Mouse (Mus musculus): ENCODE data around the gene Taok2. TPM values are rescaled to one million over a fixed set of nuclear protein-coding genes. Genes with fewer than 3 reads are reported as not detected.
"Not testable (repeated sequence)": the region's sequence is repeated elsewhere in the genome, so short reads cannot be mapped to it uniquely, and the experiment has no call there.

Taok2 gene
- polyA plus RNA-seq, 1 experiment from 2014 or later, result 60.9 TPM

DNA sequence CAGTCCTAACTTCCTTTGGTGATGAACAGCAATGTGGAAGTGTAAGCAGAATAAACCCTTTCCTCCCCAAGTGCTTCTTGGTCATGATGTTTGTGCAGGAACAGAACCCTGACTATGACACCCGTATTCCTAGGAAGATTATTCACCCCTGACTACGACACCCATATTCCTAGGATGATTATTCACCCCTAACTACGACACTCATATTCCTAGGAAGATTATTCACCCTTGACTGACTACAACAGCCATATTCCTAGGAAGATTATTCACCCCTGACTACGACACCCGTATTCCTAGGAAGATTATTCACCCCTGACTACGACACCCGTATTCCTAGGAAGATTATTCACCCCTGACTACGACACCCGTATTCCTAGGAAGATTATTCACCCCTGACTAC, 15.3 kb upstream of the Taok2 start:
- not testable (repeated sequence) for ATAC-seq (ENCODE audit: low FRiP score); H3K27ac ChIP-seq; H3K9me3 ChIP-seq; H3K27me3 ChIP-seq; H3K9ac ChIP-seq; H3K4me3 ChIP-seq (replicated peaks); H3K36me3 ChIP-seq (replicated peaks); H3K4me2 ChIP-seq
- peaks cover 15% of the 10 kb centered on the region for H3K4me1 ChIP-seq
- WGBS, result 95% methylated on average over 8 of the region's 9 CpGs

DNA sequence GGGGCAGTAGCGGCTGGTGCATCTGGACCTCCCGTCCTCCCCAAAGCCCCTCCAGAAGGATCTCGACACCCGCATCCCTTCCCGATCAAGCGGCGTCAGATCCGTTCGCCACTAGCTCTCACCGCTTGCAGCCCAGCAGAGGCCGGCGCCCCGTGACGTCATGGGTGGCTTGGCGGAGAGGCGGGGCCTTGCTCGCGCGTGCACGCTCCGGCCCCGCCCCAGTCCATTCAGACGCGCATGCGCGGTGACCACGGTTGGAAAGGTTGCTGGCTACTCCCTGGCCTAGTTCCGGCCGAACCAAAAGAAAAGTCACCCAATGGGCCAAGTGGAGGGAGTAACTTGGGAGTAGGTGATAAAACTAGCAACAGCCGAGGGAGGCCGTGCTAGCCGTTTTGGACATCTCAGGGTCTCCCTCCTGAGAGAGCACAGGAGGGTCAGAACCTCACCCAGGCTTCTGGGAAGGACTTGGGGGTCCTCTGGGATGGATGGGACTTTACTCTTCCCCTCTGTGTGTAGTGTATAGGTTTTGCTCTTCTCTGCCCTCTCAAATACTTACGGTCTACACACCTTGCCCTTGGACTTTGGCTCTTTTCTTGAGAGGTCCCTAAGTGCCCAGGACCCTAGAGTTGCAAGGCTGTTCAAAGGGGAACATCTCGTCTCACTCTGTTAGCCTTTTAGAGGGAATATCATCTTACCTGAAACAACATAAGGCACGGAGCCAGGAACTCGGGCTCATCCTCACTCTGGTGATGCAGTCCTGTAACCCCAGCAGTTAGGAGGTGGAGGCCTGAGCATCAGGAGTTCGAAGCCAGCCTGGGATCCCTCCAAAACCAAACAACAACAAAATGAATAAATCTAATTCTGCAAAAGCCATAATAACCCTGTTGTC, 13.8 kb upstream of the Taok2 start:
- H3K4me2 ChIP-seq, result peak overlapping the region; percentile 74
- H3K27me3 ChIP-seq, result no peaks in the 10 kb centered on the region
- H3K4me1 ChIP-seq, result peaks cover 15% of the 10 kb centered on the region
- no peaks in the 10 kb centered on the region for H3K9me3 ChIP-seq
- no peaks in the 10 kb centered on the region for H3K36me3 ChIP-seq (replicated peaks)
- peak overlapping the region; percentile 79 for H3K27ac ChIP-seq
- H3K9ac ChIP-seq, result peak overlapping the region; percentile 83
- WGBS, result 12% methylated on average over 37 of the region's 37 CpGs
- peak overlapping the region; percentile 62 for H3K4me3 ChIP-seq (replicated peaks)
- ATAC-seq (ENCODE audit: low FRiP score), result peak; percentile 97

DNA sequence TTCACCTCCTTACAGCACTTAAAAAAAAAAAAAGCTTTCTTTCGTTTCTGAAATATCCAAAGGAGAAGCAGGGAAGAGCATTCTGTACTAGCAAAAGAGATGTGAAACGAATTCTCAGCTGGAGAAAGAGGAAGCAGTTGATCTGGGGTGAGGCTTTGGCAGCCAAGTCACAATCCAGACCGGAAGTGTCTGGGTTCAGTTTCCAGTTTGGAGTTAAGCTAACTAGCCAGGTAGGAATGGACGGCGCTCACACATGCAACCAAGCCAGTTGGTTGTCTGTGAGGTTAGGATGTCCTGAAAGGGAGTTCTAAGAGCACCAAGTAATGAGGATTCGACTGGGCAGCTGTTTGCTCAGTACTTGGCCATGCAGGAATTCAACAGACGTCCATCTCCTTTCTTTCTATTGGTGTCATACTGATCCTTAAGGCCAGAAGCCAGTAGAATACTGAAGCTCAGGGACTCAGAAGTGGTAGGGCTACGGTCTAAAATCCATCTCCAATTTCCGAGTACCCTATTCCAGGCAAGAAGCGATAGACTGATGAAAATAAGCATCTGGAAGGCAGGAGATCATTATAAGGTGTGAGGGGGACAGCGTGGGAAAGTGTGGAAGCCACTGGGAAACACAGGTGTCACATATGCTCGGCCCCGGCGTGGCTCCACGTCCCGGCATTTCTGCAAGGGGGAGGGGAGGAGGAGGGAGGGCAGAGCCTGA, 13.0 kb upstream of the Taok2 start:
- Histone ChIP-seq H3K9ac (peak overlapping the region; percentile 83), H3K4me3 (replicated peaks) (peak overlapping the region; percentile 62), H3K4me2 (peak overlapping the region; percentile 74), H3K36me3 (replicated peaks) (no peaks in the 10 kb centered on the region), H3K4me1 (peaks cover 15% of the 10 kb centered on the region), H3K27ac (peak overlapping the region; percentile 79), H3K9me3 (no peaks in the 10 kb centered on the region), H3K27me3 (no peaks in the 10 kb centered on the region)
- WGBS, result 27% methylated on average over 16 of the region's 16 CpGs
- peak; percentile 49; the same call in 1 of the 2 replicates for ATAC-seq (ENCODE audit: low FRiP score)

DNA sequence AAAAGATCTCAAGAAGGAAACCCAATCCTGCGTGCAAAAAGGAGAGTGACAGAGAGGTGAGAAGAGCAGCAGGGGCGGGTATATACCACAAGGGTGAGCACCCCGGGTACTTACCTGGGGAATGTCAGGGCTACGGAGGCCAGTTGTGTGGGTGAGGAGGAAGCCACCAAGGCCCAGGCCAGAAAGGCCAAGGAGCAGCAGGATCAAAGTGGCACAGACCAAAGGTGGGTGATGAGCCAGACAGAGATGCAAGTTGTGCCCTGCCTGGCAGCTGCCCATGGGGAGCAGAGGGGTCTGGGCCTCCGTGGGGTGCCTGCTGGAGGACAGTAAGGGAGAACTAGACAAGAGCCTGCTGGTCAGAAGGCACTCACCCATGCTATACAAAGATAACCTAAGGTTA, 12.4 kb upstream of the Taok2 start:
- Histone ChIP-seq H3K9ac (peak overlapping the region; percentile 21; the same call in 1 of the 2 replicates), H3K4me1 (peaks cover 15% of the 10 kb centered on the region), H3K4me3 (replicated peaks) (no peak overlapping the region), H3K36me3 (replicated peaks) (0 out of 2 replicates have a peak, but pooled peaks cover under 1% of the 10 kb centered on the region), H3K27ac (no peak overlapping the region), H3K27me3 (no peaks in the 10 kb centered on the region), H3K4me2 (0 out of 2 replicates have a peak overlapping the region, but pooled peaks have one; percentile 74), H3K9me3 (no peaks in the 10 kb centered on the region)
- no peak for ATAC-seq (ENCODE audit: low FRiP score)
- 82% methylated on average over 5 of the region's 5 CpGs for WGBS

DNA sequence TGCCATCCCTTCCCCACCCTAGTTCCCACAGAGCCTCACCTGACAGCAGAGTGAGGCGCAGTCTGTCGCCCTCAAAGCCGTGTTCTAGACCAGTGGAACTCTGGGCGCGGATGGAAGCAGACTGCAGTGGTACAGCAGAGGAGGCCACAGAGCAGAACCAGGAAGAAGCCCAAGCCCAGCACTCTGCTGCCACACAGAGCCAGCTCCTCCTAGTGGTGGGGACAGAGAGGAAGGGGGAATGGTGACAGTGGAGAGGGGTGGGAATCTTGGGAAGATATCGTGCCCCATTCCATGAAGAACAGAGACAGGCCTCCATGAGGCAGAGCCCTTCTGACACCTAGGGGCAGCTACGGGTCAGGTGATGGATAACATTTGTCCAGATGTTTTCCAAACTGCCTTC, 4.3 kb upstream of the Taok2 start:
- WGBS, result 51% methylated on average over 7 of the region's 7 CpGs
- ATAC-seq (ENCODE audit: low FRiP score), result no peak

DNA sequence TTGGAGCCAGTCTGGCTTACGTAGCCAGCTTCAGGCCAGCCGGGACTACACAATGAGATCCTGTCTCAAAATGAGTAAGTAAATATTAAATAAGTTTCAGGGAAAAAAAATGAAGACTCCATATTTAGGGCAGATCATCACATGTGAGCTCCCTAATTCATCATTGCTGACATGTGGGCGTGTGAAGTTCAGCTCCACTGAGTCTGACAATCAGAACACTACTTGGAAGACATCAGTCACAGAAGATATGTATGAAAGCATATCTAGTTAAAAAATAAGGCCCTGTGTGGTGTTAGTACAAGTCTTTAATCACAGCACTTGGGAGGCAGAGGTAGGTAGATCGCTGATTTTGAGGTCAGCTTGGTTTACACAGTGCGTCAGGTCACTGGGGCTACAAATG, 2.8 kb upstream of the Taok2 start:
- WGBS, result 93% methylated on average over 5 of the region's 5 CpGs
- H3K9ac ChIP-seq, result no peak overlapping the region
- H3K4me2 ChIP-seq, result no peak overlapping the region
- no peaks in the 10 kb centered on the region for H3K27me3 ChIP-seq
- no peaks in the 10 kb centered on the region for H3K9me3 ChIP-seq
- H3K4me1 ChIP-seq, result peaks cover 17% of the 10 kb centered on the region
- H3K36me3 ChIP-seq (replicated peaks), result peaks cover 16% of the 10 kb centered on the region
- no peak overlapping the region for H3K4me3 ChIP-seq (replicated peaks)
- ATAC-seq (ENCODE audit: low FRiP score), result no peak
- H3K27ac ChIP-seq, result no peak overlapping the region

More for the DNA sequence above, 4.3 kb upstream of the Taok2 start:
- no peak overlapping the region for H3K4me3 ChIP-seq (replicated peaks)
- no peak overlapping the region for H3K9ac ChIP-seq
- no peaks in the 10 kb centered on the region for H3K27me3 ChIP-seq
- H3K27ac ChIP-seq, result no peak overlapping the region
- H3K9me3 ChIP-seq, result no peaks in the 10 kb centered on the region
- no peak overlapping the region for H3K4me2 ChIP-seq
- peaks cover 16% of the 10 kb centered on the region for H3K36me3 ChIP-seq (replicated peaks)
- peaks cover under 1% of the 10 kb centered on the region; the same call in 1 of the 2 replicates for H3K4me1 ChIP-seq

DNA sequence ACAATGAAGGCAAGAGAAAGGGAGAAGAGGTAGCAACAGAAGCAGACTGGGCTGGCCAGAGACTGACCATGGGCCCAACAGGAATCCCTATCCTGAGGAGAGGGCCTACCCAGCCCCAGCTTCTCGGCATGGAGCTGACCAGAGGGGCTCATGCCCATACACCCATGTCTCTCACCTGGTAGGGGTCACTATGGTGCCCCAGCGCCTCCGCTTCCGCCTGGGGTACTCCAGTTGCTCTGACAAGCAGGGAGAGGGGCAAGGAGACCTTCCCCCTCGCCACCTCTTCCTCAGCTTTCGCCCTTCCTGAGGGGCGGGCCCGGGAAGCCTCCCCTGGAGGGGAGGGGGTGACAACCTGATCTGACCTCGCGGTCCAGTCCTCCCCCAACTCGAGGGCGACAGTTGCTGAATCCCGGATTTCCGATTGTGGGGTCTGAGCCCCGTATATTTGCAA, 747 bp downstream of the Taok2 start:
- no peaks in the 10 kb centered on the region for H3K27me3 ChIP-seq
- H3K4me3 ChIP-seq (replicated peaks), result peak overlapping the region; percentile 78
- peak overlapping the region; percentile 95 for H3K27ac ChIP-seq
- peak overlapping the region; percentile 94 for H3K9ac ChIP-seq
- H3K4me2 ChIP-seq, result peak overlapping the region; percentile 99
- H3K9me3 ChIP-seq, result no peaks in the 10 kb centered on the region
- H3K36me3 ChIP-seq (replicated peaks), result peaks cover 18% of the 10 kb centered on the region
- peaks cover 37% of the 10 kb centered on the region for H3K4me1 ChIP-seq
- no peak for ATAC-seq (ENCODE audit: low FRiP score)
- under 1% methylated on average over 15 of the region's 15 CpGs for WGBS

DNA sequence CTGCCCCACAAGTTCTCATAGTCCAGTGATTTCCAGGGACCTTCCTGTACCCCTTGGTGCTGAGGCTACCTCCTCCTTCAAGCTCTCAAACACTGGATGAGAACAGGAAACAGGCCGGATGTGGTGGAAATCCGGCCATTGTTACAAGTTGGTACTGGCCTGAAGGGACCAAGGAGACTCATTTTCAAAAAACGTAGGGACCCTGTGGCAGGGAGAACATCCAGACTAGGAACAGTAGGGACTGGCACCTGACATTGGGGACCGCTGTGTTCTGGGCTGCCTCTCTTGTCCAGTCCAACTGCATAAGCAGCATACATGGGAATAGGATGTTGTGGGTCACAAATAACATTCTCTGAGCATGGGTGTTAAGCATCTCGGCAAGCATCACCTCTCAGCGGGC, 3.5 kb downstream of the Taok2 start:
- peak overlapping the region; percentile 78; the same call in 1 of the 2 replicates for H3K4me3 ChIP-seq (replicated peaks)
- H3K27me3 ChIP-seq, result no peaks in the 10 kb centered on the region
- H3K4me1 ChIP-seq, result peaks cover 37% of the 10 kb centered on the region
- H3K9me3 ChIP-seq, result no peaks in the 10 kb centered on the region
- ATAC-seq (ENCODE audit: low FRiP score), result no peak
- peaks cover 45% of the 10 kb centered on the region for H3K36me3 ChIP-seq (replicated peaks)
- 83% methylated on average over 6 of the region's 6 CpGs for WGBS
- no peak overlapping the region for H3K27ac ChIP-seq
- H3K9ac ChIP-seq, result peak overlapping the region; percentile 94; the same call in 1 of the 2 replicates
- peak overlapping the region; percentile 99 for H3K4me2 ChIP-seq

DNA sequence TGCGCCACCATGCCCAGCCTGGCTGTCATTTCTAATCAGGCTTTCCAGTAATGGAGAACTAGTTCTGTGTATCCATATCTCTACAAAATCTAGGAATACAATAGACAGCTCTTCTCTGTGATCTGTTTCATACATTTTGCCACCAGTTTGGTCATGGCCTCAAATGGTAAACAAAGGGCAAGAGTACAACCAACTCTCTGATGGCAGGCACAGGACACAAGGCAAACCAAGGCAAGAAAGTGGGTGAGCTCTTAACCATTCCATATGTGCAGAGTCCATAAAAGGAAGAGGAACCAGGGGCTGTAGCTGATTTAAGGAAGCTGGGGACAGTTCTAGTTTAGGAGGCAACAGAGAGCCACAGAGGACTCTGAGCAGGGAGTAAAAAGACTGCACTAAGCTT, 7.3 kb downstream of the Taok2 start:
- 98% methylated on average over 1 of the region's 1 CpGs for WGBS
- Histone ChIP-seq H3K36me3 (replicated peaks) (peaks cover 83% of the 10 kb centered on the region), H3K4me2 (no peak overlapping the region), H3K4me1 (peaks cover 20% of the 10 kb centered on the region), H3K4me3 (replicated peaks) (no peak overlapping the region), H3K27me3 (no peaks in the 10 kb centered on the region), H3K9me3 (no peaks in the 10 kb centered on the region), H3K27ac (no peak overlapping the region), H3K9ac (no peak overlapping the region)
- ATAC-seq (ENCODE audit: low FRiP score), result no peak

DNA sequence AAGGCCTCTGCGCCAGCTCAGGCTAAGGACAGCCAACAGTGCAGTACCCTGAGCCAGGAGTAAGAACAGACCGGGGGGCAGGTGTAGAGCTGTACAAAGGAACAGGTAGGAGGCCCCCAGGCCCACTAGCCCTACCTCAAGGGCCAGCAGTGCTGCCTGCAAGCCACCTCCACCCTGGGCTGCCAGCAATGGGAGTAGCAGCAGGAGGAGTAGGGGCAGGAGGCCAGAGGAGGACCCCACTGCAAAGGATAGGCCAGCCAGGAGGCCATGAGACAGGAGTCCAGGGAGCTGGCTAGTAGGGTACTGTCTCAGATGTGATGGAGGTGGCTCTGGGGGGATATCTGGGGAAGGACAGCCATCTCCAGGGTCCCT, 14.0 kb downstream of the Taok2 start:
- H3K36me3 ChIP-seq (replicated peaks), result peaks cover 99% of the 10 kb centered on the region
- H3K9me3 ChIP-seq, result no peaks in the 10 kb centered on the region
- 97% methylated on average over 2 of the region's 2 CpGs for WGBS
- H3K27ac ChIP-seq, result no peak overlapping the region
- no peak overlapping the region for H3K9ac ChIP-seq
- no peaks in the 10 kb centered on the region for H3K27me3 ChIP-seq
- no peak for ATAC-seq (ENCODE audit: low FRiP score)
- no peak overlapping the region for H3K4me2 ChIP-seq
- no peak overlapping the region for H3K4me3 ChIP-seq (replicated peaks)
- H3K4me1 ChIP-seq, result no peaks in the 10 kb centered on the region

DNA sequence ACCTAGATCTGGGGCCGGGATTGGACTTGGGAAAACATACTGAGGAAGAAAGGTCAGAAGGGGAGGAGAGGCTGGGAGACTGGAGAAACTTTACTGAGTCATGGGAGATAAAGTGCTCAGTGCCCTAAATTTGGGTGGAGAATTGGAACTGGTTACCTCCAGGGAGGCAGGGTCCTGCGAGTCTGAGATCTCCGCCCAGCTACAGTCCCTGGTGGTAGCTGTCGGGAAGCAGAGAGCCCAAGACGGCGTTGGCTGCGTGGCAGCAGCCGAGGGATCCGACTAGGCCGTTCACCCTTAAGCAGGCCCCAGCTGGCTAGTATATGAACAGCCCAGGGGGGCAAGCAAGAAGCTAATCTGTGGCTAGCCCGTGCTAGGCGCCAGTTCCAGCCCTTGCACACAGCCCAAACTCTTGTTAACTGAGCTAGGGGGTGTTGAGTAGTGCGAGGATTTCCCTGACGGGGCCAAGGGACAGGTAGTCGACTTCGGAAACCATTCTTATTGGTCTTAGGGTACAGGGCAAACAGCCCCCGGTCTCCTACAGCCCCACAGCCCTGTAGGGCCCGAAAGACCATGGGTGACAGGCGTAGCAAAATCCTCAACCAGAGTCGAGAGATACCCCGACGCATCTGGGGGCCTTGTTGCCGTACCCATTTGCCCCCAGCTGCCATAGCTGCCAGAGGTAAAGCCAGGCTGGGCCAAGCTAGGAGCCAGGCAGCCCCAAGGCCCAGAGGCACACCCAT, 14.6 kb downstream of the Taok2 start:
- Histone ChIP-seq H3K27ac (no peak overlapping the region), H3K27me3 (no peaks in the 10 kb centered on the region), H3K9ac (no peak overlapping the region), H3K4me1 (no peaks in the 10 kb centered on the region), H3K4me3 (replicated peaks) (no peak overlapping the region), H3K36me3 (replicated peaks) (peaks cover 99% of the 10 kb centered on the region), H3K9me3 (no peaks in the 10 kb centered on the region), H3K4me2 (no peak overlapping the region)
- ATAC-seq (ENCODE audit: low FRiP score), result no peak
- 91% methylated on average over 23 of the region's 23 CpGs for WGBS

DNA sequence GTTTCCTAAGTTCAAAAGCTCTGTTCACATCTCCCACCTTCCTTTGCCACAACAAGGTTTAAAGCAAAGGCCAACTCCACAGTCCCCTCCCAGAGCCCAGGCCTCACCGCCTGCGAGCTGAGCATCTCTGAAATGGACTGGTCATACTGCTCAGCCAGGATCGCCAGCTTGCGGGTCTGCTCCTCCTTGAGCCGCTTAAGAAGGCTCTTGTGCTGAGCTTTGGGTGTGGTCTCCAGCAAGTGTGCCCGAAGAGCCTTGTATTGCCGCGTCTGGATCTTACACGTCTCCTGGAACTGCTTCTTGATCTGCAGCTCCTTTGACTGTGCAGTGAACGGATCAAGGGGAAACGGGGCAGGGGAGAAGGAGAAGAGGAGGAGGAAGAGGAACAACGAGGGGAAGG, 16.5 kb downstream of the Taok2 start:
- no peak overlapping the region for H3K9ac ChIP-seq
- no peak overlapping the region for H3K4me3 ChIP-seq (replicated peaks)
- ATAC-seq (ENCODE audit: low FRiP score), result no peak
- H3K4me2 ChIP-seq, result no peak overlapping the region
- no peak overlapping the region for H3K27ac ChIP-seq
- WGBS, result 85% methylated on average over 12 of the region's 12 CpGs
- peaks cover 18% of the 10 kb centered on the region for H3K4me1 ChIP-seq
- H3K9me3 ChIP-seq, result no peaks in the 10 kb centered on the region
- peaks cover 95% of the 10 kb centered on the region for H3K36me3 ChIP-seq (replicated peaks)
- no peaks in the 10 kb centered on the region for H3K27me3 ChIP-seq
